Mouse (Mus musculus): ENCODE data around the gene Irak3. TPM values are rescaled to one million over a fixed set of nuclear protein-coding genes. Genes with fewer than 3 reads are reported as not detected.

Gene Irak3
- polyA plus RNA-seq (2017; shearing (Covaris generic)): 3.0 TPM

DNA sequence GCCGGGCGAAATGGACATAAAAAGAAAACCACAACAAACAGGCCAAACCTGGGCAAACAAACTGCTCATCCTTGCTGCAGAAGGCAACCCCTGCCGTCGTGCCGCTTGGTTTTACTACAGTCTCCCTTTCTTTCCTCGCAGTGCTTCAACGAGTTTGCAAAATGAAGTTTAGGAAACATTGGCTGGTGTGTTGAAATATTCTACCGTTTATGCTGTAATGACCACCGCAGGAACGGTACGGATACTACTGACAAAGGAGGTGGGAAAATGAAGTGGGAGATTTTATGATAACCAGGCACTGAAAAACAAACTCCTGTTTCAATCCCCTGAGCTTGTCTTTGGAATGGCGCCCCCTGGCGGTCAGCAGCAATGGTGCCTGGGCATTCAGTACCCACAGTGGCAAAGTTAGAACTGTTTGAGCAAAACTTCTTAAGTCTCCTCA lies at the start of gene Irak3:
TSS of gene Irak3 (minus strand) at position 170 of the 442 bp plus-strand sequence.

DNA sequence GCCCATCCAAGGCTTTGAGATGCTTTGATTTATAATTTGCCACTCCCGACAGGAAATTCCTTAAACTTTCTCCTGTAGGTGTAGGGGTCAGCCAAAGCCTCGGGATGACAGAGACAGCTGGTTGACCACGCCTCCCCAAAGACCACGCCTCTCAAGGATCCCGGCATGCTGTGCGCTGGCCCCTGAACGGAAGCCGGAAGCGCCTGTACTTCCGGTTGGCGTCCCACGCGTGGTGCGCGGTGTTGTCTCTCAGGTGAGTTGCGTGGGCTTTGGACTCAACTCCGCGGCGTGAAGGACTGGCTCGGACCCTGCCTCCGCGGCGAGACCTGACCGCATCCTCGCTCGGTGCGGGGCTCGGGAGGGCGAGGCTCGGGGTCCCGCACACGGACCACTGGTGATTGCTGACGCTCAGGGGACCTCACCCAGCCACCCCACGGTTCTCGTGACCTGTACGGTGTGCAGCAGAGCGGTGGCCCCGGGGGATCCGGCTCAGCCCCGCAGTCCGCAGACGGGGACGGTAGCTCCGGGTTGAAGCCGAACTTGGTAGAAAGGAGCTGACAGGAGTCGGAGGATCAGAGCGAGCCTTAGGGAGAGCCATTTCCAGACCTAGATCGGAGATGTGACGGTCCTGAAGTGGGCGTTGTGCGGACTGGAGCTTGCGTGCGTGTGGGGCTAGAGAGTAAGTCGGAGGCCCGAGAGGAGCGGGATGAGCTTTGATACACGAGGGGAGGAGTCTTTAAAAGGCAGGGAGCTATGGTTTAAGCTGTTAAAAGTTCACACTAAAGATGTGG lies 25.1 kb upstream of the Irak3 start, which contains the start of gene Llph:
TSS of gene Llph (plus strand) at position 200 of the 791 bp plus-strand sequence.

DNA sequence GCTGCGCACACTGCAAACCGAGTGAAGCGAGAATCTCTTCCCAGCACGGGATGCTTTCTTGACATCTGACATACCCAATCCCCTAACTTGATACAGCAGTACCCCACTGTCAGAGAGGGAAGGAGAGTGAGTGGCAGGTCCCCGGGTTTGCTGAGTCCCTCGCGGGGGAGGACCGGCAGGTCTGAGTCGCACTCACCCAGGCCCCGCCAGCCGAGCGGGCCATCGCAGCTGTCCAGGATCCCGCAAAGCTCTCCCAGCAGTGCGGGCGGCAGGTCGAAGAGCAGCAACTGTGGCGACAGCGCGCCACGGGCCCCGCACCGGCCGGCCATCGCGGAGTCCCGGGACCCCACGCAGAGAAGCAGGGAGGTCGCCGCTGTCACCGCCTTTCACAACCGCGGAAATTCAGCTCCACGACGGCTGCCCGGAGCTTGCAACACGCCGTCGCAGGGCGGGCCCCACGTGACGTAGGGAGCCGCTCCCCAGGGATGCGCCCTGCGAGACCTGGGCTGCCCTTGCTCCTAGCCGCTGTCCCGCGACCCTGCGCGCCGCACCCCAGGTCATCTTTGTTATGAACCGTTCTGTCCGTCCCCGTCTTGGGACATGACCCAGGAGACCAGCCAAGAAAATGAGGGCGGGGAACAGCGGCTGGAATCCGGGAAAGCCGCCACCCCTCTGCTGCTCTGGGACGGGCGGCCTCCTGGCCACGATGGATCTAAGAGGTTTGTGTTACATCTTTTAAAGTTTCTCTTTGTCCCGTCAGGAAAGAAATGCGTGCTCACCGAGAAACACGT lies 604 bp downstream of the Irak3 start, which contains the start of gene Tmbim4:
TSS of gene Tmbim4 (plus strand) at position 460 of the 791 bp plus-strand sequence.

DNA sequence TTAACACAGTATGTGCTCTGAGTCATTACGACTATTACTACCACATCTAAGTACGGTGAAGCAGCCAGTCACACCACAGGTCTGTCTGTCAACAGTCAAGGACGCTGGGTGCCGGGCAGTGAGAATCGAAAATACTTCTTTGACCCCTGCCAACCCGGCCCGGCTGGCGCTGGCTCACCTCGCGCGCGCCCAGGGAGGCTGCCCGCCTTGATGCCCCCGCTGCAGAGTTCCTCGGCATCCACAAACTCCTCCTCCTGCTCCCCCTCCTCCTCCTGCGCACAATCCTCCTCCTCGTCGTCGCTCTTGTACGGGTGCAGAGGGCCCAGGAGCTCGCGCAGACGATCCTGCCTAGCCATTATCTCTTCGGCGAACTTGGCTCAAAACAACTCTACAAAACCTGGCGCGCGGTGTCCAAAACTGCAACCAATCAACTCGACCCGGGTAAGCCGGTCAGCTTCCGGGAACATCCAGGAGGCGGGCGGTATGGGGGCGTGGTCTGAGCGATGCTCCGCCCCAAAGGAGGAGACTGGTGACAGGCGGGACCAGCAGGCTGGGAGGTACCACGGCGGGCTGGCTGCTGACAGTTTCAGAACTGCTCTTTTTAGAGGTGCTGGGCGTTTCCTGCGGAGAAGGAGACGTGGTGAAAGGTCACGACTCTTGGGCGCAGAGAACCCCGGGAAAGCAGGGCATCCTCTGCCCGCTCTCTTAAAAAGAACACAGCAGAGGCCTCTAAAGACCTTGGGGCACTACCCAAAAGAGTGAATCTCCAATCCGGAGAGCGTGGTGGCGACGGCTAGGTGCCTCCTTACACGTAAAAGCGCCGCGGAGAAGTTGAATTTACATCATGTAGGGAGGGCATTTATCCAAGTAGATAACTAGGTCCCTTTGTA lies 89.2 kb downstream of the Irak3 start, which contains the start of gene Helb:
TSS of gene Helb (minus strand) at position 481 of the 890 bp plus-strand sequence.

Other genes starting within 250 kb of the Irak3 start
- 27.6 TPM for gene Helb, start 89.1 kb downstream of the Irak3 start, polyA plus RNA-seq (2017; shearing (Covaris generic))
- gene Tmbim4, start 540 bp downstream of the Irak3 start, polyA plus RNA-seq (2017; shearing (Covaris generic)): 184 TPM
- 102 TPM for gene Llph, start 24.9 kb upstream of the Irak3 start, polyA plus RNA-seq (2017; shearing (Covaris generic))

Data from CD4-positive, CD25-positive, alpha-beta regulatory T cell, adult 9 weeks (primary cell).